Mouse (Mus musculus) bone marrow, adult 2 months (tissue): ENCODE results near the gene Ptpra.

Experiments
- CTCF ChIP-seq: fragments of 200-500 bp; IDR thresholded peaks from 2 replicates; pipeline ENCODE4 v1.5.1; 2011; ENCODE audit warnings: low read length, control low read depth; ENCODE audit not compliant: control insufficient read depth, insufficient read depth
- POLR2A ChIP-seq: fragments of 200-500 bp; IDR thresholded peaks from 2 replicates; pipeline ENCODE4 v1.6.1; 2011; ENCODE audit warnings: low read depth, mild to moderate bottlenecking, control low read depth, low read length, borderline replicate concordance; ENCODE audit not compliant: control insufficient read depth

GRCm38 (mm10) chr2:130457871-130458270, 7.8 kb downstream of the Ptpra start:
- TF ChIP-seq CTCF (no peak), POLR2A (no peak)
